Mouse (Mus musculus) lung, adult 2 months (tissue): ENCODE measurements around the gene Gnl2. TPM values are rescaled to one million over a fixed set of nuclear protein-coding genes. Genes with fewer than 3 reads are reported as not detected.

Experiments used
- DNase-seq: peaks from one replicate; pipeline ENCODE4 v3.0.0; 2022
- H3K4me1 ChIP-seq: fragments of 200-500 bp; 2 replicates; pipeline ENCODE4 v1.6.1; 2011; ENCODE audit warnings: low read length; ENCODE audit not compliant: control insufficient read depth, insufficient read depth
- H3K4me3 ChIP-seq: fragments of 200-500 bp; replicated peaks from 2 replicates; pipeline ENCODE3; 2011; ENCODE audit warnings: low read depth, mild to moderate bottlenecking, control low read depth, low read length; ENCODE audit errors: extremely low read depth
- CTCF ChIP-seq: fragments of 200-500 bp; IDR thresholded peaks from 2 replicates; pipeline ENCODE4 v1.5.1; 2011; ENCODE audit warnings: mild to moderate bottlenecking, low read length, control low read depth; ENCODE audit not compliant: insufficient read depth
- POLR2A ChIP-seq: fragments of 200-500 bp; IDR thresholded peaks from 2 replicates; pipeline ENCODE4 v1.6.1; 2011; ENCODE audit warnings: low read depth, mild to moderate bottlenecking, control low read depth, low read length, borderline replicate concordance; ENCODE audit errors: extremely low read depth
- WGBS: fragments of 180-500 bp; shearing (Covaris S2); methylation state at CpG from one replicate; pipeline ENCODE4 v1.1.7; 2018; 5-methylcytosine and 5-hydroxymethylcytosine counted together
- polyA plus RNA-seq: library from polyadenylated mRNA; depleted of rRNA; stranded (reverse); fragments of >200 nt; gene quantifications from 2 replicates; pipeline ENCODE4 v1.2.3, GENCODE M21; 2012

Gene Gnl2
- polyA plus RNA-seq, 1 experiment = 21.5 TPM

GRCm38 (mm10) chr4:124984871-124985670, 31.3 kb upstream of the Gnl2 start:
- TF ChIP-seq POLR2A = no peak
- TF ChIP-seq CTCF = no peak
- DNase-seq = peak; percentile 25
- H3K4me3 ChIP-seq = no peak overlapping the region
- 8% methylated on average over 18 of the region's 18 CpGs for WGBS
- no peaks in the 10 kb centered on the region for H3K4me1 ChIP-seq

- Histone ChIP-seq H3K4me1 (no peaks in the 10 kb centered on the region), H3K4me3 (peak within 1 kb of the TSS; percentile 26)
- TF ChIP-seq CTCF (no peak), POLR2A (no peak)
- WGBS = 2% methylated on average over 62 of the region's 62 CpGs
- peak; percentile 14 for DNase-seq
Observed at GRCm38 (mm10) chr4:124985671-124986602, 30.4 kb upstream of the Gnl2 start, which contains the start of gene Rspo1. Gene Rspo1 (plus strand): TSS chr4:124986430.

GRCm38 (mm10) chr4:124986739-124987710, 29.4 kb upstream of the Gnl2 start:
- H3K4me1 ChIP-seq = no peaks in the 10 kb centered on the region

GRCm38 (mm10) chr4:124987711-124988097, 28.7 kb upstream of the Gnl2 start:
- H3K4me1 ChIP-seq = no peaks in the 10 kb centered on the region
- H3K4me3 ChIP-seq = no peak overlapping the region
- DNase-seq = no peak
- WGBS = 17% methylated on average over 10 of the region's 10 CpGs
- TF ChIP-seq POLR2A = no peak
- TF ChIP-seq CTCF = no peak

More at GRCm38 (mm10) chr4:124986739-124987710, 29.4 kb upstream of the Gnl2 start:
- DNase-seq = no peak
- TF ChIP-seq CTCF (no peak), POLR2A (no peak)
- peak overlapping the region; percentile 26 for H3K4me3 ChIP-seq
- 3% methylated on average over 51 of the region's 51 CpGs for WGBS

GRCm38 (mm10) chr4:124988382-124988781, 28.0 kb upstream of the Gnl2 start:
- H3K4me3 ChIP-seq = no peak overlapping the region
- DNase-seq = no peak
- H3K4me1 ChIP-seq = no peaks in the 10 kb centered on the region
- WGBS = 22% methylated on average over 9 of the region's 9 CpGs
- TF ChIP-seq CTCF = no peak

- DNase-seq = no peak
- Histone ChIP-seq H3K4me3 (no peak overlapping the region), H3K4me1 (no peaks in the 10 kb centered on the region)
- 11% methylated on average over 20 of the region's 20 CpGs for WGBS
- TF ChIP-seq CTCF (no peak), POLR2A (no peak)
Observed at GRCm38 (mm10) chr4:124989787-124990253, 26.6 kb upstream of the Gnl2 start.

GRCm38 (mm10) chr4:124990325-124990724, 26.1 kb upstream of the Gnl2 start:
- WGBS = 17% methylated on average over 7 of the region's 7 CpGs
- no peak for DNase-seq
- no peak for TF ChIP-seq CTCF
- no peak for TF ChIP-seq POLR2A
- Histone ChIP-seq H3K4me3 (no peak overlapping the region), H3K4me1 (no peaks in the 10 kb centered on the region)

- H3K4me1 ChIP-seq = no peaks in the 10 kb centered on the region
- TF ChIP-seq POLR2A = no peak
- TF ChIP-seq CTCF = no peak
- H3K4me3 ChIP-seq = no peak overlapping the region
- 71% methylated on average over 10 of the region's 10 CpGs for WGBS
- DNase-seq = no peak
Observed at GRCm38 (mm10) chr4:124997479-124998147, 18.8 kb upstream of the Gnl2 start.
